Mouse (Mus musculus) kidney, adult 18-20 months (tissue): ENCODE measurements around the gene Krt34.

Experiments used
- DNase-seq: peaks from one replicate; pipeline ENCODE4 v3.0.0; 2021

The Krt34 gene

GRCm38 (mm10) chr11:100041454-100041853, at the start of gene Krt34:
Krt34 (minus strand) TSS chr11:100041554.
- no peak for DNase-seq

- no peak for DNase-seq
Observed at GRCm38 (mm10) chr11:100088378-100089025, 47.1 kb upstream of the Krt34 start.

GRCm38 (mm10) chr11:100087861-100088260, 46.5 kb upstream of the Krt34 start, which contains the start of gene Krt32:
Krt32 (minus strand) TSS chr11:100088226.
- no peak for DNase-seq

DNA sequence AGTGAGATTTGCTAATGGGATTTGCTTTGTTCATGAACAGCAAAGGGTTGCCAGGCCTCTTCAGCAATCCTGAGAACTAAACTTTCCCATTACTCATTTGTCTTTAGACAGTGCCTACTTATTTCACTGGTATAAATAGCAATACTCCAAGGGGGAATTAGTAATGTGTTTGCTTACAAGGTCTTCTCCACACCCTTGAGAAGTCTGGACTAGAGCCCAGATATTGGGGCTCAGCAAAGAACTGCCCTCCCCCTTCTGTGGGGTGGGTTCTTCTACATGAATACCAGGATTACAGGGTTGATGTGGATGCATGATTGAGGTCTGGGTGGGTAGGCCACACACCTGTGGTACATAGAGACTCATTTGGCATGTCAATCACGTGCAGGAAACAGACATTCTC, 32.5 kb upstream of the Krt34 start:
- no peak for DNase-seq

- DNase-seq = no peak
Observed at GRCm38 (mm10) chr11:100067293-100068036, 26.1 kb upstream of the Krt34 start.

DNA sequence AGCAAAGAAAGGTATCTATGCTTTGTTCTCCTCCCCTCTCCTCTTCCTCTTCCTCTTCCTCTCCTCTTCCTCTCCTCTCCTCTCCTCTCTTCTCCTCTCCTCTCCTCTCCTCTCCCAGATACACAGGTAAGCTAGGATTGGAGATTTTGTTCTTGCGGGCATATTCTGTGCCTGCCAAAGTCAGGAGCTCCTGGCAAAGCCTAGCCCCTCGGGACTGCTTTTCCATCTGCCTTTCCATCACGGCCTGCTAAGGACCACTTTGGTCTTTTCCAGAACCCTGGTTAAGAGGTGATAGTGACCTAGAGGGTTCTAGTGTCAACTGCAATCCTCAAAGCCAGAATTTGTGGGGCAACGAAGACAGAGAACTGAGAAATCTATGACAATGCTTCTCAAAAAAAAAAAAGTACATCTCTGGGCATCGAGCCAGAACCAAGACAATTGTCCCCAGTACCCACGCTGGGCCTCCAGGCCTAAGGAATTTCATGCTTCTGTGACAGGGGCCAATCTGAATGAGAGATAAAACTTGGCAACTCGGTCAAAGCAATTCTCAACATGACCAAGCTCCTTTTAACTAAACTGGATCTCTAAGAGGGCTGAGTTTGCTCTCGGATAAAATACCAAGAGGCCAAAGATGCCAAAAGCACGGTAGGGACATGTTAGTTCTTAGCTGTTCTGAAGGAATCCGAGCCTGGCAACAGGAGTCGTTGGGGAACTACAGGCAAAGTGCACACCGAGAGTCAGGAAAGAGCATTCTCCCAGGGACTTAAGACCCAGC, 25.1 kb upstream of the Krt34 start:
- DNase-seq = no peak

DNA sequence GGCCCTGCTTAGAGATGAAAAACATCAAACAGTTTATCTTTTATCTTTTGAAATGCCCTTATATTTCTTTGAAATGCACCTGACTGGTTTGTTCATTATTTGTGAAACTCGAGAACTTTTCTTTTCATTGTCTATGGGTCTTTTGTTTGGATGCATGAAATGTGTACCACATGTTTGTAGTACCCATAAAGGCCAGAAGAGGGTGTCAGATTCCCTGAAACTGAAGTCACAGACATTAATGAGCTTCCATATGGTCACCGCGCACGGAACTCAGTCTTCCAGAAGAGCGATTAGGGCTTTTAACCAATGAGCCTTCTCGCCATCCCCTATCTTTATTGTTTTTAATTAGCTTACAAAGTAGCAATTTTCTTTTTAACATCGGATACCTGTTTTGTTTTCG, 17.5 kb upstream of the Krt34 start:
- DNase-seq = no peak

GRCm38 (mm10) chr11:100055686-100056655, 14.6 kb upstream of the Krt34 start:
- no peak for DNase-seq

DNA sequence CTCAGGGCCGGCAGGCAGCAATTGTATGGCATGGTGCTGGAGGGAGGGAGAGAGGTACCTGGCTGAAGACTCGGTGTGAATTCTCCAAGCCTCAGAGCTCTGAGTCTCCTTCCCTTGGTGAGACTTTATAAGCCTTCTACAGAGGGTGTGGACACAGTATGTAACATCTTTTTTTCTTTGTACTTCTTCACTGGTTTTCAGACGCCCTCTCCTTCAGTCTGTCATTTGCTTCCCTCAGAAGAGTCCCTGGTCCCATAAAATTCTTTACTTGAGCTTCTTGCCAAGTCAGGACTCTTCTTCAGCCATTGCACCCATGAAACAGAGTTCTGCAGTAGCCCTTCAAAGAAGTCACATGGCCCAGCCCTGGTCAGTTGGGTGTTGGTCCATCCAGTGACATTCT, 9.1 kb upstream of the Krt34 start, which contains the start of gene Krt31:
Gene Krt31, minus strand, starts transcription at position 101 of the 400 bp plus-strand sequence.
- no peak for DNase-seq

DNA sequence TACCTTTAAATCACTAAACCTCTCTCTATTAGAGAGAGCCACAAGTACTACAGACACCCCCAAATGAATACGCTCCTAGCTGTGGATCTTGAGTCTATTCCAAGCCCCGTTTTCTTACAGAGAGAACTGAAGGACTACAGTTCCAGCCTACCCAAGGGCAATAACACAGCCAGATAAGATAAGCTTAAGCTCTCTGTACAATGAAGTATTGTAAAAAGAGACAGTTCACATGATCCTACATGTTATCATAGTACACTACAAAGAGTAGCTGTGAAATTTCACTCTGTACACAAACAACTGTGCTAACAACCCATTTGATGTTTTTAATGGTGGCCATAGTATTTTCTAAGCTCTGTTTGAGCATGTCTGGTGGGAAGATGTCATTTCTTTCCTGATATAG, 5.8 kb upstream of the Krt34 start:
- DNase-seq = no peak

- DNase-seq = no peak
Observed at GRCm38 (mm10) chr11:100046303-100046866, 5.0 kb upstream of the Krt34 start.

- DNase-seq = no peak
Observed at GRCm38 (mm10) chr11:100029768-100030167, 11.6 kb downstream of the Krt34 start, which contains the start of gene Krt33b. Krt33b (minus strand) TSS chr11:100029868.

DNA sequence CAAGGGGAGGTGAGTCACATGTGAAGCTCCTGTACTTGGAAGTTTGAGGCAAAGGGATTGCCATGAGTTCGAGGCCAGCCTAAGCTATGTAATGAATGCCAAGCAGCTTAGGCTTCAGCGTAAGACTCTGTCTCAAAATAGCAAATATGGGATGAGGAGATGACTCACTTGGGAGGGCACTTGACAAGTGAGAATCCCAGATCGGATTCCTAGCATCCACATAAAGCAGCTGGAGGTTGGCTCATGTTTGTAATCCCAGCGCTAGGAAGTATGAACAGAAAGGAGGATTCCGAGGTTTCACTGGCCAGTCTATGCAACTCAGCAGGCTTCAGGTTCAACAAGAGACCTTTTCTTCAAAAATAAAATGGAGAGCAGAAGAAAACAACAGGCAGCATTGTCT, 19.9 kb downstream of the Krt34 start:
- no peak for DNase-seq

DNA sequence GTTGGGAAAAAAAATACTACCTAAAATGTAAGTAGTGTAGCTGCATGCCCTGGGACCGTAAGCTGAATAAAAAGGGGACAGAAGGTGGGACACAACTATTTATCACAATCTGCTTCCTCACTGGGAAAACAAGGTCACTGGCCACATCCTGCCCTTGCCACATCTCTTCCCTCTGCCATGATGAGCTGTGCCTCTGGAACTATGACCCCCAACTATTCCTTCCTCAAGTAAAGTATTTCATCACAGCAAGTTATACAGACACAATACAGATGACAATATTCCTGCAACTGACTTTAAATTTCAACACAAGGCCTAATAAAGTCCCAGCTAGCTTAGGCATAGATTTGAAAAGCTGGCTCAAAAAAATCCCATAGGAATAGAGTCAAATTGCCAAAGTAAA, 21.9 kb downstream of the Krt34 start:
- no peak for DNase-seq

GRCm38 (mm10) chr11:100016112-100016511, 25.2 kb downstream of the Krt34 start, which contains the start of gene Krt33a:
Krt33a (minus strand) TSS chr11:100016212.
- no peak for DNase-seq

- no peak for DNase-seq
Observed at GRCm38 (mm10) chr11:100013691-100014171, 27.6 kb downstream of the Krt34 start.

- DNase-seq = no peak
Observed at GRCm38 (mm10) chr11:100010682-100011081, 30.7 kb downstream of the Krt34 start.

DNA sequence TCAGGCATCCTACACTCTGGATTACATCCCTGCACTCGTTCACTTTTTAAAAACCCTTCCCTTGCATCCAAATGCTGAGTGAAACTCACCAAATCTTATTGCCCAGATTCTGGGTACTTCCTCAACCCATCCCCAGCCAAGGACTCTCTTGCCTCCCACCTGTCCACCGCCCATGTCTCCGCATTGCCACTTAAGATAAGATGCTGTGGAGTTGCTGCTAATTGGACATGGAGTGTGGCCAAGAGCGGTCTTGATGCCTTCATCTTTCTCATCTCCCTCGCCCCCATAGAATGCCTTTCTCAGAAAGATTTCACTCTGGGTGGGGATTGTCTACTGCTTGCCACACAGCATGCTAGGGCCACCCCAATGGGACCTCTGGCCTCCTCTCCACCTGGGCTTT, 33.0 kb downstream of the Krt34 start:
- DNase-seq = no peak

GRCm38 (mm10) chr11:100006624-100007023, 34.7 kb downstream of the Krt34 start:
- DNase-seq = no peak

DNA sequence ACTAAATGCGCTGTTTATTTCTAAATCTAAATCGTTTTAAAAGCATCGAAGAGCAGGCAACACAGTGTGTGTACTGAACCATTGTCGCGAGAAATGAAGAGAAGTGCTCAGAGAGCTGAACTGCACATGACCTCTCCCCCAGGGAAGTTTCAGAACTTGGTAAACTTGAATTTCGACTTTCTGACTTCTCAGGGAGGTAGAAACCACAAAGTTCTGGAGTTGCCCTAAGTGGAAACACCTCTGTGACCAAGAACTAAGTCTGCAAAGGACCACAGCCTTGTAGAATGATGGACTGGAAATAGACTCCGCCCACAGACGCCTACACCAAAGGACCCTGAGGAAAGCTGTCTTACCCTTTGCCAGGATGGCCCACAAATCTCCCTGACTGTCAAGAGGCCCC, 35.4 kb downstream of the Krt34 start:
- no peak for DNase-seq

DNA sequence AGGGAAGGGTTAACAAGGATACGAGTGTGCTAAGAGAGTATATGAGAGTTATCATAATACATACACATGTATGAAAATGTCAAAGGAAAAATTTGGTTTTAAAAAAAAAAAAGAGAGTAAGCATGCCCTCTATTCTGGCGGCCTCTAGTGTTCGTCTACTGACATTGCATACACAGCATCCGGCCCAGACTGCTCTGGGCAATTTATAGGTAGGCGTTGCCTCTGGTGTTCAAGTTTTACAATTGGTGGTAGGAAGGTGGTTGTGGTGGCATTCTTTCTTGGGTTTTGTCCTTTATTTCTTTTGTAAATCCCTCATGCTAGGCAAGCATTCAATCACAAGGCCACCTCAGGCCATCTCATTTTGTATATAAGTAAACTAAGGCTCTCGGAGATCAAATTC, 36.5 kb downstream of the Krt34 start:
- peak; percentile 33 for DNase-seq

- DNase-seq = no peak
Observed at GRCm38 (mm10) chr11:99999091-99999490, 42.3 kb downstream of the Krt34 start.
